Mouse (Mus musculus): ENCODE results near the gene Ptgs2.

The Ptgs2 gene

GRCm38 (mm10) chr1:150147272-150147671 lies 47.4 kb downstream of the Ptgs2 start:
- DNase-seq (ENCODE audit: low spot score), result no peak

- DNase-seq (ENCODE audit: low spot score), result no peak
Observed at GRCm38 (mm10) chr1:150151411-150151810, 51.6 kb downstream of the Ptgs2 start.
